Mouse (Mus musculus) B cell, adult 62 days (primary cell): Measurements from ENCODE around the gene 1700019A02Rik. TPM values are rescaled to one million over a fixed set of nuclear protein-coding genes. Genes with fewer than 3 reads are reported as not detected.

ENCODE experiments used
- total RNA-seq: library from RNA; stranded (reverse); gene quantifications from 4 replicates; pipeline ENCODE4 v1.2.4, GENCODE M21; 2023

Gene 1700019A02Rik
- total RNA-seq = 0.86 TPM in 1 of 4 replicates, not detected in the others

GRCm38 (mm10) chr1:53187536-53187935 lies at the start of gene 1700019A02Rik:
1700019A02Rik (minus strand) TSS chr1:53187636.

Other genes starting within 250 kb of the 1700019A02Rik start
- 1.8 to 5.0 TPM (median 2.3 TPM) in 4 replicates for gene 1700019D03Rik, start 167.5 kb downstream of the 1700019A02Rik start, total RNA-seq
- not detected in 4 replicates for gene Mstn, start 126.0 kb downstream of the 1700019A02Rik start, total RNA-seq
- 13.1 to 21.7 TPM (median 15.6 TPM) in 4 replicates for gene Pms1, start 109.4 kb upstream of the 1700019A02Rik start, total RNA-seq
- 12.9 to 15.1 TPM (median 14.5 TPM) in 4 replicates for gene Ormdl1, start 109.5 kb upstream of the 1700019A02Rik start, total RNA-seq
- gene Gm28778, start 109.5 kb upstream of the 1700019A02Rik start, total RNA-seq = 1.3 to 2.5 TPM (median 2.3 TPM) in 3 of 4 replicates, not detected in the other
- 10.6 to 13.9 TPM (median 11.1 TPM) in 4 replicates for gene Osgepl1, start 126.0 kb upstream of the 1700019A02Rik start, total RNA-seq
- 3.9 to 19.6 TPM (median 12.4 TPM) in 4 replicates for gene Asdurf, start 165.0 kb upstream of the 1700019A02Rik start, total RNA-seq
- not detected in 4 replicates for gene Gm28551, start 165.0 kb upstream of the 1700019A02Rik start, total RNA-seq
- 46.1 to 56.2 TPM (median 49.4 TPM) in 4 replicates for gene Asnsd1, start 165.1 kb upstream of the 1700019A02Rik start, total RNA-seq